Mouse (Mus musculus) adrenal gland, postnatal 4 days (tissue): ENCODE data around the gene Serpinb9c. TPM values are rescaled to one million over a fixed set of nuclear protein-coding genes. Genes with fewer than 3 reads are reported as not detected.
"Not testable (repeated sequence)": the region's sequence is repeated elsewhere in the genome, so short reads cannot be mapped to it uniquely, and the experiment has no call there.

Source experiments
- DNase-seq, 2 experiments: peaks; one replicate each; pipeline ENCODE4 v3.0.0; 2021 to 2022; ENCODE audit warnings: low spot score in 2 of 2, mixed read lengths in 2 of 2
- long read RNA-seq, 2 experiments: library from polyadenylated mRNA; stranded (forward); transcript quantifications; one replicate each; pipeline ENCODE4 v2.0.0; 2021
- total RNA-seq, 2 experiments: library from RNA; stranded (reverse); gene quantifications; 2 replicates each; pipeline ENCODE4 v1.2.3; 2021

The Serpinb9c gene
- total RNA-seq: not detected
- long read RNA-seq, experiment 1: 0 reads
- long read RNA-seq, experiment 2: 0 reads

- DNase-seq: no peak
These were observed at the start of gene Serpinb9c for GRCm38 (mm10) chr13:33159642-33160041. Gene Serpinb9c, minus strand, starts transcription at chr13:33159742.

GRCm38 (mm10) chr13:33199740-33200139 is 40.2 kb upstream of the Serpinb9c start:
- DNase-seq: no peak

- DNase-seq: no peak
These were observed 33.1 kb upstream of the Serpinb9c start, which contains the start of gene Serpinb9d for GRCm38 (mm10) chr13:33192659-33193058. Gene Serpinb9d, plus strand, starts transcription at chr13:33192959.

GRCm38 (mm10) chr13:33190486-33190885 is 30.9 kb upstream of the Serpinb9c start:
- DNase-seq: not testable (repeated sequence)

- DNase-seq: no peak
These were observed 18.1 kb downstream of the Serpinb9c start for GRCm38 (mm10) chr13:33141435-33141834.

- DNase-seq: no peak
These were observed 21.8 kb downstream of the Serpinb9c start for GRCm38 (mm10) chr13:33137717-33138116.

GRCm38 (mm10) chr13:33113054-33113453 is 46.5 kb downstream of the Serpinb9c start:
- DNase-seq: no peak

- no peak for DNase-seq
These were observed 53.9 kb downstream of the Serpinb9c start for GRCm38 (mm10) chr13:33105626-33106025.

Other genes with a start within 250 kb of the Serpinb9c start
- 10 to 100 TPM; 60.3 to 62.4 TPM for gene Serpinb6b, start 194.5 kb downstream of the Serpinb9c start, total RNA-seq
- gene Serpinb9, start 156.5 kb downstream of the Serpinb9c start, total RNA-seq: 10 to 100 TPM; 18.3 to 18.7 TPM
- gene Serpinb9b, start 132.3 kb downstream of the Serpinb9c start, total RNA-seq: under 1 TPM in 1 of 2 experiments, not detected in 1; 0.08 TPM
- under 1 TPM; 0.42 to 0.76 TPM for gene Serpinb1b, start 81.2 kb downstream of the Serpinb9c start, total RNA-seq
- not detected for gene Serpinb9d, start 33.2 kb upstream of the Serpinb9c start, total RNA-seq
- gene Serpinb9e, start 89.9 kb upstream of the Serpinb9c start, total RNA-seq: not detected
- not detected for gene Serpinb9f, start 164.3 kb upstream of the Serpinb9c start, total RNA-seq
- gene Gm11397, start 236.0 kb upstream of the Serpinb9c start, total RNA-seq: not detected